Mouse (Mus musculus) frontal cortex, postnatal 36 days (tissue): ENCODE data around the gene Col26a1.

ENCODE experiments used
- DNase-seq, 2 experiments: peaks; one replicate each; pipeline ENCODE4 v3.0.0; 2022; ENCODE audit warnings: low spot score in 2 of 2

Col26a1 gene

GRCm38 (mm10) chr5:136882788-136883439, at the start of gene Col26a1:
Col26a1 (minus strand) TSS chr5:136883209.
- peak; percentile 13 to 22 for DNase-seq

- DNase-seq = peak; percentile 13 to 20
Measured at GRCm38 (mm10) chr5:136931896-136932295, 48.9 kb upstream of the Col26a1 start.

- DNase-seq = peak; percentile 80 to 90
Measured at GRCm38 (mm10) chr5:136929073-136929472, 46.1 kb upstream of the Col26a1 start.

GRCm38 (mm10) chr5:136923751-136924478, 40.9 kb upstream of the Col26a1 start:
- DNase-seq = no peak

GRCm38 (mm10) chr5:136922830-136923229, 39.8 kb upstream of the Col26a1 start:
- DNase-seq = no peak

- DNase-seq = peak in 1 of 2 experiments; percentile 10
Measured at GRCm38 (mm10) chr5:136919546-136920301, 36.7 kb upstream of the Col26a1 start.

GRCm38 (mm10) chr5:136918655-136919472, 35.9 kb upstream of the Col26a1 start:
- peak; percentile 87 to 89 for DNase-seq

- DNase-seq = no peak
Measured at GRCm38 (mm10) chr5:136917613-136918242, 34.7 kb upstream of the Col26a1 start.

- no peak for DNase-seq
Measured at GRCm38 (mm10) chr5:136914183-136914582, 31.2 kb upstream of the Col26a1 start.

- peak; percentile 94 to 96 for DNase-seq
Measured at GRCm38 (mm10) chr5:136907991-136908857, 25.2 kb upstream of the Col26a1 start, which contains the start of gene Ift22. Ift22 (plus strand) TSS chr5:136908150.

GRCm38 (mm10) chr5:136907587-136907986, 24.6 kb upstream of the Col26a1 start:
- no peak for DNase-seq

GRCm38 (mm10) chr5:136905630-136906029, 22.6 kb upstream of the Col26a1 start:
- no peak for DNase-seq

GRCm38 (mm10) chr5:136904621-136905020, 21.6 kb upstream of the Col26a1 start:
- no peak for DNase-seq

- no peak for DNase-seq
Measured at GRCm38 (mm10) chr5:136895529-136895963, 12.5 kb upstream of the Col26a1 start.

GRCm38 (mm10) chr5:136894840-136895528, 12.0 kb upstream of the Col26a1 start:
- no peak for DNase-seq

- no peak for DNase-seq
Measured at GRCm38 (mm10) chr5:136888539-136889355, 5.7 kb upstream of the Col26a1 start.

- no peak for DNase-seq
Measured at GRCm38 (mm10) chr5:136886957-136887356, 3.9 kb upstream of the Col26a1 start.

- DNase-seq = no peak
Measured at GRCm38 (mm10) chr5:136882055-136882787, 788 bp downstream of the Col26a1 start.
